Mouse (Mus musculus) small intestine, adult 2 months (tissue): ENCODE data around the gene Pih1d1.

Experiments used
- CTCF ChIP-seq: fragments of 200-500 bp; IDR thresholded peaks from 2 replicates; pipeline ENCODE4 v1.5.1; 2012; ENCODE audit warnings: low read depth, mild to moderate bottlenecking, control low read depth, inconsistent platforms, low read length, moderate library complexity, mixed read lengths; ENCODE audit not compliant: insufficient replicate concordance, insufficient read length; ENCODE audit errors: extremely low read depth
- POLR2A ChIP-seq: fragments of 200-500 bp; IDR thresholded peaks from 2 replicates; pipeline ENCODE4 v1.6.1; 2012; ENCODE audit warnings: low read depth, mild to moderate bottlenecking, control low read depth, inconsistent platforms, low read length, moderate library complexity

DNA sequence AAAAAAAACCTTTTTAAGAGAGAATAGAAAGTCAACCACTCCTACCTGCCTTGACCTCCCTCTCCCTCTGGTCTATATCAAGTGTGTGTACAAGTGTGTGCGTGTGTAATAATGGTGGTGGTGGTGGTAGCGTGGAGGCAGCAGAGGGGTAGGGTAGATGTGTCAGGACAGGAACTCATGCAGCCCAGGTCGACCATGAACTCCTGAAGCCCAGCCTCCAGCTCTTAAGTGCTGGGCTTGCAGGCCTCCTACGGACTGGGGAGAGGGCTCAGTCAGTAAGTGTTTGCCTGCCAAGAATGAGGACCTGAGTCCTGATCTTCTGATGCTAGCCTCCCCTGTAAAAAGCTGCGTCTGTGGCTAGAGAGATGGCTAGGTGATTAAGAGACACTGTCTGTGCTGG, 49.2 kb upstream of the Pih1d1 start:
- TF ChIP-seq CTCF, result no peak
- no peak for TF ChIP-seq POLR2A
